Mouse (Mus musculus) cerebellum, adult 2 months (tissue): ENCODE data around the gene Smg6. TPM values are rescaled to one million over a fixed set of nuclear protein-coding genes. Genes with fewer than 3 reads are reported as not detected.

Experiments used
- DNase-seq, 2 experiments: peaks; one replicate each; pipeline ENCODE4 v3.0.0; 2021
- H3K27ac ChIP-seq: fragments of 200-500 bp; 2 replicates; pipeline ENCODE4 v1.5.1; 2012; ENCODE audit warnings: low read length, control low read depth, inconsistent platforms; ENCODE audit not compliant: insufficient read depth
- H3K27me3 ChIP-seq: fragments of 200-500 bp; 2 replicates; pipeline ENCODE4 v1.6.1; 2012; ENCODE audit warnings: inconsistent platforms, mild to moderate bottlenecking, low read length, moderate library complexity; ENCODE audit not compliant: control insufficient read depth, insufficient read depth
- H3K4me1 ChIP-seq: fragments of 200-500 bp; 2 replicates; pipeline ENCODE4 v1.6.1; 2011; ENCODE audit warnings: low read length; ENCODE audit not compliant: control insufficient read depth, insufficient read depth
- H3K4me3 ChIP-seq: fragments of 200-500 bp; replicated peaks from 2 replicates; pipeline ENCODE3; 2011; ENCODE audit warnings: mild to moderate bottlenecking, low read depth, low read length, control low read depth; ENCODE audit not compliant: insufficient read depth
- CTCF ChIP-seq: fragments of 200-500 bp; IDR thresholded peaks from 2 replicates; pipeline ENCODE4 v1.5.1; 2011; ENCODE audit warnings: low read depth, mild to moderate bottlenecking, control low read depth, low read length, moderate library complexity, borderline replicate concordance; ENCODE audit not compliant: insufficient read depth
- POLR2A ChIP-seq: fragments of 200-500 bp; IDR thresholded peaks from 2 replicates; pipeline ENCODE4 v1.6.1; 2011; ENCODE audit warnings: low read length, control low read depth, borderline replicate concordance; ENCODE audit not compliant: insufficient read depth
- WGBS: fragments of 180-500 bp; shearing (Covaris S2); methylation state at CpG from one replicate; pipeline ENCODE4 v1.1.7; 2018; 5-methylcytosine and 5-hydroxymethylcytosine counted together
- polyA plus RNA-seq: library from polyadenylated mRNA; depleted of rRNA; stranded (reverse); fragments of >200 nt; gene quantifications from 2 replicates; pipeline ENCODE4 v1.2.3, GENCODE M21; 2012

Smg6 gene
- polyA plus RNA-seq, 1 experiment, result 31.1 TPM

DNA sequence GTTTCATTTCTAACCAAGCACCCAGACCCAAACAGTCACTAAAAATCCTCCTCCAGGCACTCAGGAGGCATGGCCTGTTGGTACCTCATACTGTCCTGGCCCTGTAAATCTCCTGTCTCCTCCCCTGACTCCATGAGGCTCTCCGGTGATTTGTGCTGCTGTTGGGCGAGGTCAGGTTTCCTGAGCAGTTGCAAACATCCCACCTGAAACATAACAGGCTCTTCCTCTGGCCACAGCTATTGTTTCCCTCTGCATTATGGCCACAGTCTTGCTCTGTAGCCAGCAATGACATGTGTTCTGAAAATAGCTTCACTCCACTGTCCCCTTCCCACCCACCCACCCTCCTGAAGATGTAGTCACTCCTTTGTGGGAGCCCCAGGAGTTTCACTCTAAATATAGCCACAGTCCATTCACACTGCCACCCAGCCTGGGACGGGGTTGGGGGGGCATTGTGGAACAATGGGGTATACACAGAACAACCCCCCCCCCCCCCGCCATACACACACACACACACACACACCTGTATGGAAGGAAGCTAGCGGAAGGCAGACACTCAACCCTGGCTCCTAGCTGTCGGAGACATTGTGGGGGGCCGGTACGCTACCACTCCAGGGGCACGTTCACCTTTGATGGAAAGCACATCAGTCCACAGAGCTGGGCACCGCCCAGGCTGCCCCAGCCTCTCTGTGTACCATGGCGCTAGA is 222.9 kb downstream of the Smg6 start:
- Histone ChIP-seq H3K27me3 (no peaks in the 10 kb centered on the region), H3K27ac (no peak overlapping the region), H3K4me3 (no peak overlapping the region), H3K4me1 (peaks cover 17% of the 10 kb centered on the region)
- TF ChIP-seq CTCF (no peak), POLR2A (no peak)
- no peak for DNase-seq
- WGBS, result 95% methylated on average over 11 of the region's 11 CpGs

DNA sequence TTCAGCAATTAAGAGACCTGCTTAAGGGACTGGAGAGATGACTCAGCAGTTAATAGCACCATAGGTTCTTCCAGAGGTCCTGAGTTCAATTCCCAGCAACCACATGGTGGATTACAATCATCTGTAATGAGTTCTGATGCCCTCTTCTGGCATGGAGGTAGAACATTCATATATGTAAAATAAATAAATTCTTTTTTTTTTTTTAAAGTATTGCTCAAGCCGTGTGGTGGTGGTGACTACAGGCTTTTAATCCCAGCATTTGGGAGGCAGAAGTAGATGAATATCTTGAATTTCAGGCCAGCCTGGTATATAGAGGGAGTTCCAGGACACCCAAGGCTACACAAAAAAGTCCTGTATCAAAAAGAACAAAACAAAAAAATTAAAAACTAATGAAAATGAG is 224.7 kb downstream of the Smg6 start:
- H3K27ac ChIP-seq, result no peak overlapping the region

DNA sequence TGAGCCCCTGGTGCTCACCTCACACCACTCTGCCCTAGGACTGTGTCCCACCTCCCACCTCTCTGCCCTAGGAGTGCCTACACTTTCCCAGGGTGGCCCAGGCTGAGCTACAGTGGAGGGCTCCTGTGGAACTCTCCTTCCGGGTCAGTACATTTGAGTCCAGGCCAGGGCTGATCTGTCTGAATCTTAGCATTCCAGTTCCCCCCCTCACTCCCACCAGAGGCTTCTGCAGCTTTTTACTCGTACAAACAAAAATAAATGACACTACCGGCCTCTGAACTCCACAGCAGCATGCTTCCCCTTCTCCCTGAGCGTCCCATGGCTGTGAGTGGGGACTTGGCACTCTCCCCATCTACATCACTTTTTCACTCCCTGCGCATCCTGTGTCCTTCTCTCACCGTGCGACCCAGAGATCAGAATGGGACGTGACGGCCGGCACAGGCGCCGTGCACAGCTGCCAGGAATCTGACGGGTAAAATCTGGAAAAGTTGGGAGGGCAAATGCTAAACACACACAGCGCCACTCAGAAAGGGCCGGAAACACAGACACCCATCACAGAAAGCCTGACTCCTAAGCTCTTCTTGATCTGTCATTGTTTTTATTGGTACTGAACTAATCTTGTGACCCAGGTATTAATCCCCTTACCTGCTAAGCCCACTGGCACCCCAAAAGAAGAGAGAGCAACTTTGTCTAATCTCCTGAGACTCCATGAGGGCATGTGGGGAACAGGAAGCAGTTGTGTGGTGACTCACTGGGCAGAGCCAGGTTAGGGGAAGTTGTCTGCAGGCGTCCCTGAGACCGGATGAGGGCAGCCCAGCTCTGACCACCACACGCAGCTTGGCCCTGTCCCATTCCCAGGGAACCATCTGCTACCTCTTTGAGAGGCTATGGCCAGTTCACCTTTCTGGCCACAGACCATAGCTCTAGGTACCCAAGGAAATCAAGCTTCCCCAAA is 227.3 kb downstream of the Smg6 start:
- Histone ChIP-seq H3K27me3 (no peaks in the 10 kb centered on the region), H3K4me3 (no peak overlapping the region), H3K27ac (peak overlapping the region; percentile 36), H3K4me1 (peaks cover 38% of the 10 kb centered on the region)
- TF ChIP-seq POLR2A, result no peak
- no peak; the same call in 1 of the 2 replicates for TF ChIP-seq CTCF
- 37% methylated on average over 18 of the region's 18 CpGs for WGBS
- peak; percentile 80 to 89 for DNase-seq

More for the DNA sequence above, 224.7 kb downstream of the Smg6 start:
- Histone ChIP-seq H3K4me1 (peaks cover 26% of the 10 kb centered on the region), H3K27me3 (no peaks in the 10 kb centered on the region), H3K4me3 (no peak overlapping the region)
- TF ChIP-seq CTCF, result no peak
- no peak for TF ChIP-seq POLR2A
- WGBS, result 81% methylated on average over 1 of the region's 1 CpGs
- no peak for DNase-seq

DNA sequence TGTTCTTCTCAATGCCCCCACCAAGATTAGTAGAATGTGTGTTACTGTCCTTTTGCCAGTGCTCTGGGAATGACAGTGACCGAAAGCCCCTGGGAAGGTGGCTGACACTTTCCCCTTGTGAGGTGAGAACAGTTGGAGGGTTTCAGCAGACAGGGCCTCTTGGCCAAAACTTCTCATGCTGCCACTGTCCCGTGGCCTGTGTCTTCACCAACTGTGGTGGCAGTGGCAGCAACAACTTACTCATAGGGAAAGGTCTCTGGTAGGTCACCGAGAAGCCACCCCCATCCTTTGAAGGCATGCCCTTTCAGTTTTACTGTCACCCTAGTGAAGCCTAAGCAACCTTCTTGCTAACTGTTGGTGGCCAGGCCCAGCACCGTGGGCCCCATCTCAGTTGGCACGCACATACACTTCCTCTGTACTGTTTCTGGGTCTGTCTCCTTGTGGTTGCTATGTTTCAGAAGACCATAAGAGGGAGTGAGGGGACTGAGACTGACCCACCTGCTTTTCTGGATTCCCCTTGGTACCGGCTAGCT is 228.5 kb downstream of the Smg6 start:
- WGBS, result 58% methylated on average over 6 of the region's 6 CpGs
- Histone ChIP-seq H3K27ac (peak overlapping the region; percentile 25; the same call in 1 of the 2 replicates), H3K4me1 (peaks cover 38% of the 10 kb centered on the region), H3K27me3 (no peaks in the 10 kb centered on the region), H3K4me3 (no peak overlapping the region)
- no peak for TF ChIP-seq CTCF
- no peak for TF ChIP-seq POLR2A
- no peak for DNase-seq

- WGBS, result 22% methylated on average over 6 of the region's 6 CpGs
- H3K27ac ChIP-seq, result 0 out of 2 replicates have a peak overlapping the region, but pooled peaks have one; percentile 3
- DNase-seq, result no peak
- peaks cover 38% of the 10 kb centered on the region for H3K4me1 ChIP-seq
- TF ChIP-seq POLR2A (no peak), CTCF (no peak)
- H3K27me3 ChIP-seq, result no peaks in the 10 kb centered on the region
- H3K4me3 ChIP-seq, result no peak overlapping the region
These were observed 230.4 kb downstream of the Smg6 start for GRCm38 (mm10) chr11:75155985-75156384.

DNA sequence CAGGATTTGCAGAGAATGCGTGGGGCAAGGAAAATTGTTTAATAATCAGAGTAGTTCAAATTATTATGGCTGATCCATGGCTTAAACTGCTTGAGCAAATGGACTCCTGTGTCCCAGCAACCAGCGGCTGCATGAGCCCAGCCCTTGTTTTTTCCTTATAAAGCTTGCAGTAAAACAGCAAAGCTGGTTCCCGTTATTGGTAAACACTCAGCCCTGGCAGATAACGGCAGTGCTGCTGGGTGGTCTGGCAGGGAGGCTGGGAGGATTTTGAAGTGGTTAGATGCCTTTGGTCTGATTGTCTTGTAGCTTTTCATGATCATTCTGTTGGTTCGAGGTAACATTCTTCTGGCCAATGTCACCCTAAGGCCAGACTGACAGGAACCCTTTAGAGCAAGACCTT is 230.8 kb downstream of the Smg6 start:
- WGBS, result 49% methylated on average over 5 of the region's 5 CpGs
- no peak for TF ChIP-seq POLR2A
- no peak for TF ChIP-seq CTCF
- H3K27ac ChIP-seq, result 0 out of 2 replicates have a peak overlapping the region, but pooled peaks have one; percentile 3

GRCm38 (mm10) chr11:75157037-75157436 is 231.4 kb downstream of the Smg6 start:
- WGBS, result 26% methylated on average over 4 of the region's 4 CpGs
- Histone ChIP-seq H3K27me3 (no peaks in the 10 kb centered on the region), H3K4me1 (peaks cover 43% of the 10 kb centered on the region), H3K4me3 (no peak overlapping the region), H3K27ac (0 out of 2 replicates have a peak overlapping the region, but pooled peaks have one; percentile 11)
- TF ChIP-seq POLR2A (no peak), CTCF (no peak)
- DNase-seq, result peak in 1 of 2 experiments; percentile 45

More for the DNA sequence above, 230.8 kb downstream of the Smg6 start:
- Histone ChIP-seq H3K4me3 (no peak overlapping the region), H3K4me1 (peaks cover 39% of the 10 kb centered on the region), H3K27me3 (no peaks in the 10 kb centered on the region)
- DNase-seq, result no peak

DNA sequence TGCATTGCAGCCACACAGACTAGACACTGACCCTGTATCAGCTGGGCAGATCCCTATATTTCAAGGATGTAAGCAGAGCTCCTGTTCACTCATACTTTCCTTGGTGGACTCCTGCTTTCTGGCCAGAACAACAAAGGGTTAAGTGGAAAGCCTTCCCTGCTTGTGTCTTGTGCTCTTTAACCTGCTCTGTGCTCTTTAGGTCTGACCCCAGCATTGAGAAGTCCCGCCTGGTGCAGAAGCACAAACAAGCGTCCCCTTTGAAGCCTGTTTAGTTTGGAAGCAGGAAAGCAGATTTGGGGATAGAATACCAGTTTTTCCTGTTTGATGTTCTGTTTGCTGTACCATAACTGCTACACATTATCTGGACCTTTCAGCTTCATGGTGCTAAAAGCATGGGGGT is 232.3 kb downstream of the Smg6 start:
- H3K27me3 ChIP-seq, result no peaks in the 10 kb centered on the region
- WGBS, result 89% methylated on average over 2 of the region's 2 CpGs
- peaks cover 37% of the 10 kb centered on the region for H3K4me1 ChIP-seq
- no peak for DNase-seq
- H3K27ac ChIP-seq, result no peak overlapping the region
- TF ChIP-seq CTCF, result no peak
- no peak for TF ChIP-seq POLR2A
- H3K4me3 ChIP-seq, result no peak overlapping the region
